In genomic region chr6:83453706-83454105, GRCm38 (mm10) we compare ENCODE assay signal across 8 mouse cellular contexts. TPM values are rescaled to one million over a fixed set of nuclear protein-coding genes. Genes with fewer than 3 reads are reported as not detected.
DNase-seq lines count a peak whose midpoint lies in the region; ATAC-seq and TF ChIP-seq lines count a peak whose summit lies in the region.

No protein-coding gene starts in this region.

- H3K4me1 ChIP-seq in heart, embryonic 15.5 days (replicated peaks) = peaks cover 78% of the 10 kb centered on the region
- peaks cover 38% of the 10 kb centered on the region for H3K4me1 ChIP-seq in hindbrain, postnatal 0 days (ENCODE audit: insufficient read depth, low read length)
- H3K4me1 ChIP-seq in midbrain, embryonic 13.5 days (replicated peaks) = peaks cover 74% of the 10 kb centered on the region

- H3K27me3 ChIP-seq in heart, embryonic 15.5 days = no peaks in the 10 kb centered on the region
- H3K27me3 ChIP-seq in hindbrain, postnatal 0 days (ENCODE audit: insufficient read depth, low read length) = no peaks in the 10 kb centered on the region
- no peaks in the 10 kb centered on the region for H3K27me3 ChIP-seq in midbrain, embryonic 13.5 days

- no peak for TF ChIP-seq CTCF in hindbrain, postnatal 0 days (IDR thresholded peaks at IDR 0.05; ENCODE audit: low read depth)

- H3K36me3 ChIP-seq in heart, embryonic 15.5 days = no peaks in the 10 kb centered on the region
- H3K36me3 ChIP-seq in hindbrain, postnatal 0 days (ENCODE audit: insufficient read depth, low read length) = no peaks in the 10 kb centered on the region
- peaks cover 2% of the 10 kb centered on the region; the same call in 1 of the 2 replicates for H3K36me3 ChIP-seq in midbrain, embryonic 13.5 days

- WGBS in heart, embryonic 15.5 days = 53% methylated on average over 11 of the region's 11 CpGs
- WGBS in hindbrain, postnatal 0 days = 33% methylated on average over 11 of the region's 11 CpGs
- WGBS in midbrain, embryonic 13.5 days = 45% methylated on average over 11 of the region's 11 CpGs

- ATAC-seq in heart, embryonic 15.5 days (replicated peaks; ENCODE audit: insufficient number of reproducible peaks, insufficient read depth, low FRiP score, low read depth) = no peak
- ATAC-seq in hindbrain, postnatal 0 days = no peak
- ATAC-seq in midbrain, embryonic 13.5 days = no peak

- H3K4me2 ChIP-seq in heart, embryonic 15.5 days = peak overlapping the region; percentile 96
- peak overlapping the region; percentile 92 for H3K4me2 ChIP-seq in hindbrain, postnatal 0 days (ENCODE audit: low read depth, low read length)
- peak overlapping the region; percentile 83 for H3K4me2 ChIP-seq in midbrain, embryonic 13.5 days (replicated peaks)

- no peak for DNase-seq in heart, adult 8-10 months (ENCODE audit: low spot score)
- peak; percentile 59 for DNase-seq in embryo, embryonic 10.5 days (ENCODE audit: low spot score)
- DNase-seq in hindbrain, postnatal 0 days (ENCODE audit: low spot score) = no peak
- no peak for DNase-seq in layer of hippocampus, postnatal 14 days (ENCODE audit: low spot score in 2 of 2)
- DNase-seq in right cerebral cortex, postnatal 36 days (ENCODE audit: low spot score in 2 of 2) = no peak
- DNase-seq in gastrocnemius, postnatal 25 days = no peak

- H3K4me3 ChIP-seq in heart, embryonic 15.5 days = peak overlapping the region; percentile 88
- peak overlapping the region; percentile 83 for H3K4me3 ChIP-seq in hindbrain, postnatal 0 days (ENCODE audit: low read length)
- H3K4me3 ChIP-seq in midbrain, embryonic 13.5 days (replicated peaks) = peak overlapping the region; percentile 87

- no peak overlapping the region for H3K9ac ChIP-seq in heart, embryonic 15.5 days
- peak overlapping the region; percentile 35 for H3K9ac ChIP-seq in hindbrain, postnatal 0 days (replicated peaks; ENCODE audit: low read length)
- peak overlapping the region; percentile 96 for H3K9ac ChIP-seq in midbrain, embryonic 13.5 days (replicated peaks)

- H3K27ac ChIP-seq in heart, embryonic 15.5 days = no peak overlapping the region
- H3K27ac ChIP-seq in hindbrain, postnatal 0 days = no peak overlapping the region
- H3K27ac ChIP-seq in midbrain, embryonic 13.5 days = 0 out of 2 replicates have a peak overlapping the region, but pooled peaks have one; percentile 0

- no peaks in the 10 kb centered on the region for H3K9me3 ChIP-seq in heart, embryonic 15.5 days (replicated peaks)
- H3K9me3 ChIP-seq in hindbrain, postnatal 0 days (ENCODE audit: low read length) = no peaks in the 10 kb centered on the region
- no peaks in the 10 kb centered on the region for H3K9me3 ChIP-seq in midbrain, embryonic 13.5 days

RNA-seq across cellular contexts. Expression of gene Tet3, which starts 5.2 kb away (rescaled TPM):
- 26.2 and 37.5 TPM in 2 replicates for polyA plus RNA-seq in heart, embryonic 15.5 days (2015; fragmentation: Nextera tagmentation; extraction: Ambion mirVana)
- total RNA-seq in heart, adult 8-10 months (2022) = 10 to 100 TPM; 15.5 to 19.8 (median 17.2) TPM
- total RNA-seq in hindbrain, postnatal 0 days (2014; rRNA removed) = 30.8 and 34.8 TPM in 2 replicates
- 38.0 and 41.9 TPM in 2 replicates for polyA plus RNA-seq in hindbrain, postnatal 0 days (2015; fragmentation: Nextera tagmentation; extraction: Ambion mirVana)
- 68.1 and 72.4 TPM in 2 replicates for polyA plus RNA-seq in midbrain, embryonic 13.5 days (2015; fragmentation: Nextera tagmentation; extraction: Ambion mirVana)
- 100 to 1,000 TPM in 1 of 2 experiments, 10 to 100 TPM in 1; 97.1 to 102 TPM for total RNA-seq in layer of hippocampus, postnatal 14 days (2021)
- total RNA-seq in gastrocnemius, postnatal 25 days (2021) = 10 to 100 TPM; 22.2 to 29.7 TPM

RNA-seq across cellular contexts. Expression of gene Dguok, which starts 53.1 kb away (rescaled TPM):
- 48.2 and 61.0 TPM in 2 replicates for polyA plus RNA-seq in heart, embryonic 15.5 days (2015; fragmentation: Nextera tagmentation; extraction: Ambion mirVana)
- 10 to 100 TPM; 32.7 to 37.1 (median 34.4) TPM for total RNA-seq in heart, adult 8-10 months (2022)
- total RNA-seq in hindbrain, postnatal 0 days (2014; rRNA removed) = 31.8 and 52.5 TPM in 2 replicates
- 51.1 and 52.0 TPM in 2 replicates for polyA plus RNA-seq in hindbrain, postnatal 0 days (2015; fragmentation: Nextera tagmentation; extraction: Ambion mirVana)
- 63.7 and 71.9 TPM in 2 replicates for polyA plus RNA-seq in midbrain, embryonic 13.5 days (2015; fragmentation: Nextera tagmentation; extraction: Ambion mirVana)
- 10 to 100 TPM; 28.1 to 28.7 TPM for total RNA-seq in layer of hippocampus, postnatal 14 days (2021)
- 10 to 100 TPM; 14.3 to 14.5 TPM for total RNA-seq in gastrocnemius, postnatal 25 days (2021)
